Mouse (Mus musculus) frontal cortex, postnatal 36 days (tissue): Measurements from ENCODE around the gene Gm6377.

ENCODE experiments used
- DNase-seq, 2 experiments: peaks; one replicate each; pipeline ENCODE4 v3.0.0; 2022; ENCODE audit warnings: low spot score in 2 of 2

Gene Gm6377

DNA sequence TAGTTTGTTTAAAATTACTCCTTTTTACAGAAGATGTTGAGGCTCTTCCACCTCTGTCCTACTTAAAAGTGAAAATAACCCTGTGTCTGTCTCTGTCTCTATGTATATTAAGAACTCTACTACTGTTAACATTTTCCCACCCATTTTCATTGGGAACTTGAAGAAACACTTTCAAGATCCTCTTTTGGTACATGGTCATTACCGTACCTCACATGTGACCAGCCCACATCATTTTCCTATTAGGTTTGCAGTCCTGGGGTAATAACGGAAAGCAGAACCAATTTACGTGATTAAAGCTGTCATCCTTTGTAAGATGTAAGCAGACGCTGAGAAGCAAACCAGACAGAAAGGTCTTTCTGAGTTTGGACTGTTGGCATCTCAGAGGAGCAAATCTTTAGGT, at the start of gene Gm6377:
Gene Gm6377 (plus strand): TSS at position 289 of the 400 bp plus-strand sequence.
- no peak for DNase-seq

DNA sequence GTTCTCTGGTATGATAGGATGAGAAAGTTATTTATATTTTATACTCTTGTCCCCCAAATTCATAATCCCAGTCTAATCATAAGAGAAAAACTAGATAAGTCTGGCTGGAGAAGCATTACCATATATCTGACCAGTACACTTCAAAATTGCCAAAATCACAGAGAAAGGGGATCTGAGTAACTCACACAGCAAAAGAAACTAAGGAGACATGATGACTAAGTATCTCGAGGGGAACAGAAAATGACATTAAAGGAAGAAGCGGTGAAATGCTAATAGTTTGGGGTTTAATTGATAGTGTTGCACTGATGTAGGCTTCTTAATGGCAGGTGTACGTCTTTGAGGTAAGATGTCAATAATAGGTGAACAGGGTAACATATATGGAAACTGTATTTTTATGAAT, 49.4 kb upstream of the Gm6377 start:
- no peak for DNase-seq

DNA sequence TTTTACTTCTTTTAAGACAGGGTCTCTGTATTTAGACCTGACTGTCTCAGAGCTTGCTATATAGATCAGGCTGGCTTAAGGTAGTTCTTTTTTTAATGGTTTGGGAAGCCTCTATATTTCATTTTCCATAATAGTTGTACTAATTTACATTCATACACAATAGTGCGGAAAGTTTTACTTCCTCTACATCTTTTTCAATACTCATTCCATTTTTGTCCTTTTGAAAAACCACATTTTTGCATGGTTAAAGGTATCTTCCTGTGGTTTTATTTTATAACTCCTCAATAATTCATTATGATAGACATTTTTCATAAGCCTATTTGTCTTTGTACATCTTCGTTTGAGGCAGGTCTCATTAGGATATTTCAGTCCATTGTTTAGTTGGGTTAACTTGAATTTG, 45.3 kb upstream of the Gm6377 start:
- no peak for DNase-seq

- DNase-seq: no peak
Observed at GRCm38 (mm10) chrX:109160326-109160725, 36.2 kb upstream of the Gm6377 start.

- no peak for DNase-seq
Observed at GRCm38 (mm10) chrX:109160901-109161300, 35.7 kb upstream of the Gm6377 start.

DNA sequence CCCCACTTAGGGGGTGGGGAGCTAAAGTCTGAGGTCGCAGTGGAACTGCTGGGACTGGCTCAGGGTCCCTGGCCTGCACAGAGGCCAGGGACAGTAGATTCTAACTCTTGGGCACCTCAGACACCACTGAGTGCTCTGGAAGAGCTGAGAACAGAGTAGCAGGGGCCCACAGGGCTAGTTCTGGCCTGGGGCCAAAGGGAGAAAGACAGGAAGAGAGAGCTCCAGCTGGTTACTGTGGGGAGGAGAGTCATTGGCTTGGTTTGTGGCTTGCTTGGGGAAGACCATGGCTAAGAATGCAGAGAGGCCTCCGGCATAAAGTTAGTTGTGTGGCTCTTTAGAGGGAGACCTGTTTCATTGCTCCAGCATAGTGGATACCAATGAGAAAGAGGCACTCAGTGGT, 21.5 kb upstream of the Gm6377 start:
- DNase-seq: no peak

DNA sequence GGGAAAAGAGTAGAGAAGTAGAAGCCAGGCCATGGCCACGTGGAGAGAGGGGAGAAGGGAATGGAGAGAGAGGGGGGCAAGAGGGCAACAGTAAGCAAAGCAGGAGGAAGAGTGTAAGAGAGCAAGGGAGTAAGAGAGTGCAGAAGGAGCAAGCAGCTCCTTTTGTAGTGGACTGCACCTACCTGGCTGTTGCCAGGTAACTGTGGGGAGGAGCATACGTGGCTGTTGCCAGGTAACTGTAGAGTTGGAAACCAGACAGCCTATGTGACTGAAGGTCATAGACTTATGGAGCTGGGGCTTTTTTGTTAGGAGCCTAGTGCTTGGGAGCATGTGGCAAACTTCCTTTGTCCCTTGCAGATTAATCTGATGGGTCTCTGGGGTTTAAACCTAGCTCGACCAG, 21.1 kb upstream of the Gm6377 start:
- DNase-seq: no peak

GRCm38 (mm10) chrX:109184706-109185478, 11.7 kb upstream of the Gm6377 start:
- DNase-seq: no peak

DNA sequence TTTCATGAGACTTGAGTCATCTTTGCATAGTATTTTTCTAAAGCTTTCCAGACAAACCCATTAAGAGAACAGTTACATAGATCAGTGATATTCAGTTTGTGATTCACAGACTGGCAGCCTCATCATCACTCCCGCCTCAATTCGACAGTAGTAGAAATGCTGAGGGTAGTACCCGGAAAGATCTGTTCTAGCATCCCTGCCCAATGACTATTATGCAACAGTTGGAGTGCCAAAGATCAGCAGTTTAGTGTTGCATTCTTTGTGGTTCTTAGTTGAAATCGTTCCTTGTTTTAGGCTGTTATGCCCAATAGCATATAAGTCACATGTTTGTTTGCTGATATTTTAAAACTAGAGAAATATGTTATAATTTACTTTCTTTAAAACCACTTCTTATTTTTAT, 6.9 kb upstream of the Gm6377 start:
- DNase-seq: no peak

GRCm38 (mm10) chrX:109190969-109191368, 5.6 kb upstream of the Gm6377 start:
- DNase-seq: no peak

DNA sequence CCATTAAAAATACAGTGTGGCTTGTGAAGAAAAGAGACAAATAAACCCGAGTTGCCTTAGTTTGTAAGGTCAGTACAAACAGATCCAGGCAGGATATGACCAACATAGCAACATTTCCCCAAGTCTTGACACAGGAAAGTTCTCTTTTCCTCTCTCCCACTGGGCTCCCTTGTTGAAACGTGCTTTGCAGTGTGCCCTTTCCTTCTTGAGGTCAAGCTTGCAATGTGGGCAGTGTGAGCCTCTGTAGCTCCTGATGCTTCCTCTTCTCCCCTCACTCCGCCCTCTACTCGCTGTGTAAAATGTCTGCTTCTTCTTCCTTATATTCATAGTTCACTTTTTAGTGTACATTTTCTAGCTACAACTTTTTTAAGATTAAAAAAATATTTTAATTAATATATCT, 5.1 kb upstream of the Gm6377 start:
- DNase-seq: no peak

GRCm38 (mm10) chrX:109207843-109208242, 11.3 kb downstream of the Gm6377 start:
- DNase-seq: no peak

GRCm38 (mm10) chrX:109228720-109229119, 32.2 kb downstream of the Gm6377 start:
- DNase-seq: no peak

DNA sequence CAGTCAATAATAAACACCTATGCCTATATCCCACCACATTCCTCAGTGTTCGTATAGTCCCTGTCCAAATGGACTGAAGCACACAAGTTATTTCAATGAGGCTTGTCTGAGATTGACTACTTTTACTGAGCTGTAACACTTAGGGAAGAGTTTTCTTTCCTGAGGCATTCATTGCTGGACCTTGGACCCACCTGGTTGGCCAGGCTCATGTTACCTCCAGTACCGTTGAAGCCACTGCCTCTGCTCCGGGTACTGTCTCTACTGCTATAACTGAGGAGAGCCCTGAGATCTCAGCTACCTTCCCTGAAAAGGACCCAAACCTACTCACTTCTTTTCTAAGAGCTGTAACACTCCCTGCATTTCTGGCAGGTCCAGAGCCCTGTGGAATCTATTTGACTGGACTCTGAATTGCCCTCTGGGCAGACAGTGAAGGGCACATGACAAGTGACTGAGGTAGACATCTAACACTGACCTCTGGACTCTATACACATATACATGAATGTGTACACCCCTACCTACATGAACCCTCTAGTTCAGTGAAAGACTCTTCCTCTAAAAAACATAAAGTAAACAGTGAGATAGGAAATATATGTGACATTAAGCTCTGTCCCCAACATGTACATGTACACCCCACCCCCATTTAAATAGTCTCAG, 39.0 kb downstream of the Gm6377 start:
- DNase-seq: no peak

DNA sequence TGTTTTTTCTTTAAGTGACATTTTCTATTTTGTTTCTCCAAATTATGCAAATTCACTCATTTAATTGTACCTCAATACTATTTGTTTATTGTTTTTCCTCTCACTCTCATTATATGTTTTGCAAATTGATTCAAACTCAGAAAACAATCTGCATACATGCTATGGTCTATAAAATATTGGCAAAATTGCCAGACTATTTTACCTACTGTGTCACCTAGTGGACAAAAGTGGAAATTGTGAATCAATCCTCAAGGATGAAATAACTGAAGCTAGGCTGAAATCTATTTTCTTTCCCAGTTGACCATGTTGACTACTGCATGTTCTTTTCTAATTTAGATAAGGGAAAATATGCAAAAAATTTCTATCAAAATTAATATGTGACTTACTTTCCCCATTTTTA, 41.6 kb downstream of the Gm6377 start:
- no peak for DNase-seq
